Mouse (Mus musculus) monocyte, adult 2 months (primary cell): Measurements from ENCODE around the gene Atp2b2.

ENCODE experiments used
- DNase-seq, 2 experiments: peaks; one replicate each; pipeline ENCODE4 v3.0.0; 2022; ENCODE audit warnings: low spot score in 2 of 2, low read depth in 1 of 2

The Atp2b2 gene

DNA sequence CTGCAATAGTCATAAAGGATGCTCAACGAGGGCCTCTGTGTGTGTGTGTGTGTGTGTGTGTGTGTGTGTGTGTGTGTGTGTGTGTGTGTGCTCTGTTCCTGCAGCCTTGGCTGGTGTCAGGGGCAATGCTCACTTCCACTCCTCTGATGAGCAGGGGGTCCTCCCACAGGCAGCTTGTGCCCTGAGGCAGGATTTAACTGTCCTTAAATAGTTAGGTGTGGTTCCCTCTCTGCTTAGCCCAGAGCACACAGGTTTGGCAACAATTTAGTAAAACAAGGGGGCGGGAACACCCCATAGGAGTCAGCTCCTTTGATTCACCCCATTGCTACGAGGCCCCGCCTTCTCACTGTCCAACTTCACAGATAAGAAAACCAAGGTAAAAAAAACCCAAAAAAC lies 181.0 kb downstream of the Atp2b2 start:
- DNase-seq = no peak

- no peak for DNase-seq
These were observed 181.6 kb downstream of the Atp2b2 start for GRCm38 (mm10) chr6:113860735-113861374.

GRCm38 (mm10) chr6:113860023-113860734 lies 182.2 kb downstream of the Atp2b2 start:
- no peak for DNase-seq

GRCm38 (mm10) chr6:113858317-113858716 lies 184.1 kb downstream of the Atp2b2 start:
- no peak for DNase-seq

- no peak for DNase-seq
These were observed 185.0 kb downstream of the Atp2b2 start for GRCm38 (mm10) chr6:113857310-113857873.

DNA sequence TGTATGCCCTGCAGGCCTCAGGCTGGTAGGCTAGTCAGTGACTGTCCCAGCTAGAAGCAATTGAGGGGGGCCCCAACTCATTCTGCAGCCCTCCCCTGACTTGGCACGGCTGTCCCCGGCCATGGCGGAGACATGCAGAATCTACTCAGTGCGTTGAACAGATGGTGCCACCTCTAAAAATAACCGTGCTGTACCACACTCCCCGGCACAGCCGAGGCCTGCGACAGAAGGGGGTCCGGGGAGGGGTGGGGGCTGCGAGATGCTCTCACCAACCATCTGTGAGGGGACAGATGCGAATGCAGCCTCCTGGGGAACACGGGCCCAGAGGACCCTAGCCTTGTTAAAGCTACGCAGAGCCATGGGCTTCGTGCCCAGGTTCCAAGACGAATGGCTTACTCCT lies 185.6 kb downstream of the Atp2b2 start:
- DNase-seq = no peak

DNA sequence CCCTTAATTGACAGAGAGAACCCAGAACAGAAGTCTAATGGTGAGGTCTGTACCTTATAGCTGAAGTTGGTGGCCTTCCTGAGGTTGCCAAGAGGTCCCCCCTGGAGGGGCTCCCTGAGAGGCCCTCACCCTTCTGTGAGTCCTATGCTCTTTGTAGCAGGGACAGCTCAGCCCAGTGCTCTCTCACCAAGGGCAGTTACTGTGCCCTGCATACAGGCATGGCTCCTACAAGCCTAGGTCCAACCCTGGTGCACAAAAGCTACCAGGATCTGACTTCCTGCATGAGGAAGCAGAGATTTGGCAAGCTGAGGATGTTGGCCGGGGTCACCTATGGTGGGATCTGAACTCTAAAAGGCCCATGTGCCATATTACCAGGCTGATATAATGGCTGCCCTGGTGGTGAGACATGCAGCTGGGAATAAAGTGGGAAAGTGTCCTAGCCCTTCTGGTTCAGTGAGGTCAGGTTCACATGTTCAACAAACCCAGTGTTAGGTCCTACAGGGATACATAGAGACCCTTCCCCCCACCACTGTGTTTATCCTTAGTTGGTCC lies 186.2 kb downstream of the Atp2b2 start:
- no peak for DNase-seq

DNA sequence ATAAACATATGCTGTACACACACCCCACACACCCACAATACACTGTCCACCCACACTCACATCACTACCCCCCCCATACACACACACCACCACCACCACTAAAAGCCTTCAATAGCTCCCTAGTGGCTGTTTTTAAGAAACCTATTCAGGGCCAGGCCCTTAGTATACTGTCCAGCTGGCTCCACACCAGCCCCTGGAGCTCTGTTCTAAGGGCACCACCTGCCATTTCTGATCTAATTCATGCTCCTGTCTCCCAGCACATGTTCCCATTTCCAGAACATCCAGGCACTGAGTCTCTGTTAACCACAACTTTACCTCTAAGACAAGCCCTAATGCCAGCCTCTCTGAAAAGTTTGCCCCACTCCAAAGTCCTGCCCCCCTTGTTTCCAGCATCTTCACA lies 186.8 kb downstream of the Atp2b2 start:
- no peak for DNase-seq

GRCm38 (mm10) chr6:113852318-113852717 lies 190.1 kb downstream of the Atp2b2 start:
- no peak for DNase-seq

- DNase-seq = no peak
These were observed 192.6 kb downstream of the Atp2b2 start for GRCm38 (mm10) chr6:113849819-113850218.

GRCm38 (mm10) chr6:113848655-113849054 lies 193.8 kb downstream of the Atp2b2 start:
- DNase-seq = no peak

GRCm38 (mm10) chr6:113847092-113847491 lies 195.3 kb downstream of the Atp2b2 start:
- DNase-seq = no peak

DNA sequence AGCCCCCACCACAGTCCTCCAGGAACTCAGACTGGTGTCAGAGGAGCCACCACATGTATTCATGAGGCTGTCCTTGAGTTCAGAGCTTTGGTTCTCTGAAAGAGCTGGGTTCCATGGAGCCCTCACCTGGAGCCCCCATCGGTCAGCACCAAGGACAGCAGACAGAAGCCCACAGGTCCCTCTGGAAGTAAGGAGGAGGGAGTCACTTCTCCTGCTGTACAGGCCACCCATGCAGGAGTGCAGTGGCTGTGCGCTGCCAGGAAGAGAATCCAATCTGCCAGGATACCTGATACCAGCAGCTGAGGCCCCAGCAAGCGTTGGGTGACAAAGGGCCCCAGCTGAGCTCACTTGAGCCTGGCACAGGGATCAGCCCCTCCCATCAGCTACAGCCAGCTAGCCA lies 199.2 kb downstream of the Atp2b2 start:
- DNase-seq = no peak

- DNase-seq = no peak
These were observed 203.9 kb downstream of the Atp2b2 start for GRCm38 (mm10) chr6:113838493-113838892.

DNA sequence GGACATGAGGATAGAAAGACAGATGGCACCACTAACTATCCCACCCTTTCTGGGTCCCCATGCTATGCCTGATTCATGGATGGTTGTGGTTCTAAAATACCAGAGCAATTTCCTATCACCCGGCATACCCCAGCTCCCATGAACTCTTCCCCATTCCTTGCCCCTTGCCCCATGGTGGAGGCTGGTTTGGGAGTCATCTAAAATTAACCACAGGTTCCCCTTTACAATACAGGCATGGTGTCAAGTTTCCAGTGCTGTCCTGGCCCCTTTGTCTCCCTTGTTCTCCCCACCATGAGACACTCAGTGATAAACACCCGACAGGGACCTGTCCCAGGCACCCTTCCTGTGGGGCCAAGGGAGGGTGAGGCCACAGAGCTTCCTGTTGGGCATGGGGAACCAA lies 204.7 kb downstream of the Atp2b2 start:
- DNase-seq = no peak

GRCm38 (mm10) chr6:113836545-113836944 lies 205.9 kb downstream of the Atp2b2 start:
- DNase-seq = no peak

- no peak for DNase-seq
These were observed 211.9 kb downstream of the Atp2b2 start for GRCm38 (mm10) chr6:113830463-113830862.

GRCm38 (mm10) chr6:113827309-113827708 lies 215.1 kb downstream of the Atp2b2 start:
- DNase-seq = no peak

DNA sequence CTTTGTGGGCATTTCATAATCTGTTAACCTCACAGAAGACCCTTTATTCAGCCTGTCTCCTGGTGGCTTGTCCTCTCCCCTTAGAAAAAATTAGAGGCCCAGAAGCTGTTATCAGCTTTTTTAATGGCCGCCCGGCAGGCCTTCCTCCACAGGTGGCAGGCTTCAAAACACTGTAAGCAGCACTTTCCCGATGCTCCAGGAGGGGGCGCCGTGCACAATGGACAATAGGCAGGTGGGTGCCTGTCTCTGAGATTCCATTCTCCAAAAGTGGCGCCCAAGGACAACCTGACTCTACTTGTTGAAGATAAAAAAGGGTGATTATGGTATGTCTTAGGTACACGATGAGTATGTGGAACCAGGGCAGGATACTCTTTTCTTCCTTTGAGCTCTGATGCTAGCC lies 220.0 kb downstream of the Atp2b2 start:
- DNase-seq = no peak

- no peak for DNase-seq
These were observed 225.7 kb downstream of the Atp2b2 start for GRCm38 (mm10) chr6:113816690-113817089.

DNA sequence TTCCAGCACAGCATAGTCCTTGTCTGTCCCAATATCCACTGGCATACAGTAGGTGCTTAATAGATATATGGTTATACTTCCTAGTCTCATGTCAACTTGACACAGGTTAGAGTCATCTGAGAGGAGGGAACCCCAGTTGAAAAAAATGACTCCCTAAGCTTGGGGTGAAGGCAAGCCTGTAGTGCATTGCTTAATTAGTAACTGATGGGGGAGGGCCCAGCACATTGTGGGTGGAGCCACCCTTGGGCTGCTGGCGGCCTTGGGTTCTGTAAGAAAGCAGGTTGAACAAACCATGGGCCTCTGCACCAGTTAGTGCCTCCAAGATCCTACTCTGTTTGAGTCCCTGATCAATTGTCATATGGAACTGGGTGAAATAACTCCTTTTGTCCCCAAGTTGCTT lies 231.0 kb downstream of the Atp2b2 start:
- no peak for DNase-seq

DNA sequence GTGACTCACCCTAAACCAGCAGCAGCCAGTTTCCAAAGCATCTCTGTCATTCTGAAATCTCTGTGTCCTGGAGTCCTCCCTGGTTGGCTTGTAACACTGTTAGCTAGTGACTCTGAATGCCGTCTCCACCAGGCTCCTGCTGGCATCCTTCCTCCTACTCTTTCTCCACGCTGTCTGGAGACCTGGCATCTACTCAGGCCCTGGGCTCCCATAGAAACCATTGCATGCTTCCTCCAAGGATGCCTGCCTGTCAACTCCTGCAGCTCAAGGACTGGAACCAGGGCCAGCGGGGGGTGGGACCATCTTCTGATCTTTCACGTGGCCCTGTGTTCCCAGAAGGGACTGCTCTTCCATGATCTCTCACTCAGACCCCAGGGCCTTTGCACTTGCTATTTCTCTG lies 231.7 kb downstream of the Atp2b2 start:
- no peak for DNase-seq
